Comparison of ENCODE assay signal across 8 mouse cellular contexts in the genomic region with DNA sequence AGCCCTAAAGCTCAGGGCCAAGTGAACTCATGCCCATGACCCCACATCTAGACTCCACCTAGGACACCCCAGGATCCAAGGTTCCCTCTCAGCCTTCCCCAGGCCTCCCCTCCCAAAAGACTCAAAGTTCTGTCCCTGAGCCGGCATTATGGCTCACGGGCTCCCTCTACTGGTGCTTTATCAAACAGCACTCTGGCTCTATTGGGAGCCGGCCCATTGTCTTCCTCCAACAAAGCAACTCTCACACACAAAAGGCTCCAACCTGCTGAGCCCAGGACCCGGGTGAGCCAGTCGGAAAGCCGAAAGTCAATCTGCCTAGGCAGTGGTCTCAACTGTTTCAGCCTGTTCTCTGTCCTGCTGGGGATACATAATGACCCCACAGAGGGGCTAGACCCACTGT. TPM values are rescaled to one million over a fixed set of nuclear protein-coding genes. Genes with fewer than 3 reads are reported as not detected.
DNase-seq lines count a peak whose midpoint lies in the region; ATAC-seq and TF ChIP-seq lines count a peak whose summit lies in the region.

No protein-coding gene starts in this region.

- no peaks in the 10 kb centered on the region for H3K27me3 ChIP-seq in ES-Bruce4 (ENCODE audit: control insufficient read depth, insufficient read depth, low read length, poor library complexity, severe bottlenecking)
- no peaks in the 10 kb centered on the region for H3K27me3 ChIP-seq in embryonic facial prominence, embryonic 12.5 days
- H3K27me3 ChIP-seq in heart, postnatal 0 days (ENCODE audit: control insufficient read depth, insufficient read depth, low read length): 0 out of 2 replicates have a peak, but pooled peaks cover 4% of the 10 kb centered on the region
- H3K27me3 ChIP-seq in neural tube, embryonic 15.5 days (replicated peaks): no peaks in the 10 kb centered on the region

- no peaks in the 10 kb centered on the region for H3K4me1 ChIP-seq in ES-Bruce4 (ENCODE audit: control insufficient read depth, insufficient read depth, low read length)
- peaks cover 28% of the 10 kb centered on the region for H3K4me1 ChIP-seq in embryonic facial prominence, embryonic 12.5 days
- H3K4me1 ChIP-seq in heart, postnatal 0 days (ENCODE audit: control insufficient read depth, insufficient read depth): peaks cover 18% of the 10 kb centered on the region; the same call in 1 of the 2 replicates
- H3K4me1 ChIP-seq in lung, adult 2 months (ENCODE audit: control insufficient read depth, insufficient read depth, low read length): no peaks in the 10 kb centered on the region
- peaks cover 29% of the 10 kb centered on the region for H3K4me1 ChIP-seq in neural tube, embryonic 15.5 days

- 0% methylated on average over 6 of the region's 6 CpGs for WGBS in embryonic facial prominence, embryonic 12.5 days
- 0% methylated on average over 6 of the region's 6 CpGs for WGBS in heart, postnatal 0 days
- 1% methylated on average over 6 of the region's 6 CpGs for WGBS in lung, adult 2 months
- under 1% methylated on average over 6 of the region's 6 CpGs for WGBS in neural tube, embryonic 15.5 days

- 0 out of 2 replicates have a peak, but pooled peaks have one; percentile 15 for TF ChIP-seq EP300 in ES-Bruce4 (IDR thresholded peaks at IDR 0.05; ENCODE audit: insufficient read depth, low read depth, low read length)
- no peak for TF ChIP-seq EP300 in heart, postnatal 0 days (IDR thresholded peaks at IDR 0.05; ENCODE audit: low read depth)

- peak; percentile 70 to 78 for DNase-seq in adrenal gland, postnatal 36 days
- peak; percentile 62 for DNase-seq in heart, postnatal 0 days (ENCODE audit: low spot score)
- peak; percentile 72 for DNase-seq in kidney, postnatal 14 days
- DNase-seq in lung, adult 2 months: peak; percentile 73
- peak; percentile 47 to 66 for DNase-seq in thymus, postnatal 36 days

- no peak overlapping the region for H3K4me3 ChIP-seq in ES-Bruce4 (ENCODE audit: low read depth, low read length)
- no peak overlapping the region for H3K4me3 ChIP-seq in embryonic facial prominence, embryonic 12.5 days
- H3K4me3 ChIP-seq in heart, postnatal 0 days (ENCODE audit: low read depth, low read length): no peak overlapping the region
- H3K4me3 ChIP-seq in lung, adult 2 months (replicated peaks; ENCODE audit: extremely low read depth, low read depth, low read length): no peak overlapping the region
- H3K4me3 ChIP-seq in neural tube, embryonic 15.5 days (replicated peaks): no peak overlapping the region

- H3K9me3 ChIP-seq in ES-Bruce4 (replicated peaks; ENCODE audit: control insufficient read depth, insufficient read depth, low read length, poor library complexity, severe bottlenecking): no peaks in the 10 kb centered on the region
- no peaks in the 10 kb centered on the region for H3K9me3 ChIP-seq in embryonic facial prominence, embryonic 12.5 days
- H3K9me3 ChIP-seq in heart, postnatal 0 days (replicated peaks; ENCODE audit: control insufficient read depth, low read length): no peaks in the 10 kb centered on the region
- H3K9me3 ChIP-seq in neural tube, embryonic 15.5 days (replicated peaks): no peaks in the 10 kb centered on the region

- peak overlapping the region; percentile 76 for H3K27ac ChIP-seq in ES-Bruce4 (ENCODE audit: insufficient read depth, low read length)
- H3K27ac ChIP-seq in embryonic facial prominence, embryonic 12.5 days: no peak overlapping the region
- no peak overlapping the region for H3K27ac ChIP-seq in heart, postnatal 0 days (ENCODE audit: low read depth)
- peak overlapping the region; percentile 45; the same call in 1 of the 2 replicates for H3K27ac ChIP-seq in neural tube, embryonic 15.5 days (replicated peaks)

- no peak for TF ChIP-seq POLR2A in ES-Bruce4 (IDR thresholded peaks at IDR 0.05; ENCODE audit: insufficient read depth, low read length)
- no peak for TF ChIP-seq POLR2A in lung, adult 2 months (IDR thresholded peaks at IDR 0.05; ENCODE audit: borderline replicate concordance, extremely low read depth, low read depth, low read length)

- no peaks in the 10 kb centered on the region for H3K36me3 ChIP-seq in ES-Bruce4 (ENCODE audit: control insufficient read depth, insufficient read depth, low read length, poor library complexity, severe bottlenecking)
- H3K36me3 ChIP-seq in embryonic facial prominence, embryonic 12.5 days: no peaks in the 10 kb centered on the region
- no peaks in the 10 kb centered on the region for H3K36me3 ChIP-seq in heart, postnatal 0 days (replicated peaks; ENCODE audit: control insufficient read depth, insufficient read depth, low read length)
- H3K36me3 ChIP-seq in neural tube, embryonic 15.5 days: no peaks in the 10 kb centered on the region

- H3K4me2 ChIP-seq in embryonic facial prominence, embryonic 12.5 days (replicated peaks): no peak overlapping the region; the same call in 1 of the 2 replicates
- no peak overlapping the region for H3K4me2 ChIP-seq in heart, postnatal 0 days (ENCODE audit: low read depth, low read length)
- H3K4me2 ChIP-seq in neural tube, embryonic 15.5 days: peak overlapping the region; percentile 33; the same call in 1 of the 2 replicates

- peak overlapping the region; percentile 13; the same call in 1 of the 2 replicates for H3K9ac ChIP-seq in ES-Bruce4 (ENCODE audit: low read depth, poor library complexity, severe bottlenecking)
- H3K9ac ChIP-seq in embryonic facial prominence, embryonic 12.5 days: no peak overlapping the region
- no peak overlapping the region for H3K9ac ChIP-seq in heart, postnatal 0 days (replicated peaks; ENCODE audit: low read depth, low read length)
- H3K9ac ChIP-seq in neural tube, embryonic 15.5 days (replicated peaks): no peak overlapping the region

- peak; percentile 12; the same call in 1 of the 2 replicates for ATAC-seq in embryonic facial prominence, embryonic 12.5 days (ENCODE audit: insufficient number of reproducible peaks, insufficient read depth, low FRiP score, low TSS enrichment)
- ATAC-seq in heart, postnatal 0 days (ENCODE audit: insufficient read depth, low read depth): peak; percentile 52
- peak; percentile 26 for ATAC-seq in neural tube, embryonic 15.5 days (ENCODE audit: low FRiP score)

- peak; percentile 84 for TF ChIP-seq CTCF in ES-Bruce4 (IDR thresholded peaks at IDR 0.05; ENCODE audit: low read depth, low read length)
- peak; percentile 89 for TF ChIP-seq CTCF in heart, postnatal 0 days (IDR thresholded peaks at IDR 0.05; ENCODE audit: low read depth)
- TF ChIP-seq CTCF in lung, adult 2 months (IDR thresholded peaks at IDR 0.05; ENCODE audit: insufficient read depth, low read length): peak; percentile 58

RNA-seq across cellular contexts. Expression of gene Gins2, which starts 29.0 kb away (rescaled TPM):
- polyA plus RNA-seq in ES-Bruce4 (2011; ENCODE audit: insufficient read depth, insufficient read length, low read depth, missing spikeins): 51.3 and 52.0 TPM in 2 replicates
- total RNA-seq in adrenal gland, postnatal 36 days (2021): 10 to 100 TPM in 1 of 2 experiments, 1 to 10 TPM in 1; 6.3 to 11.0 TPM
- 109 and 115 TPM in 2 replicates for polyA plus RNA-seq in embryonic facial prominence, embryonic 12.5 days (2016; fragmentation: Nextera tagmentation; extraction: Ambion mirVana)
- total RNA-seq in heart, postnatal 0 days (2014; rRNA removed; ENCODE audit: low replicate concordance): 29.8 and 52.1 TPM in 2 replicates
- polyA plus RNA-seq in heart, postnatal 0 days (2015; fragmentation: Nextera tagmentation; extraction: Ambion mirVana): 19.3 and 23.8 TPM in 2 replicates
- 4.4 and 4.5 TPM in 2 replicates for polyA plus RNA-seq in lung, adult 2 months (2012; rRNA removed)
- 15.9 and 38.9 TPM in 2 replicates for polyA plus RNA-seq in neural tube, embryonic 15.5 days (2015; fragmentation: Nextera tagmentation; extraction: Ambion mirVana)

RNA-seq across cellular contexts. Expression of gene 1190005I06Rik, which starts 29.3 kb away (rescaled TPM):
- polyA plus RNA-seq in ES-Bruce4 (2011; ENCODE audit: insufficient read depth, insufficient read length, low read depth, missing spikeins): 12.4 and 17.7 TPM in 2 replicates
- 10 to 100 TPM; 16.7 to 19.7 TPM for total RNA-seq in adrenal gland, postnatal 36 days (2021)
- polyA plus RNA-seq in embryonic facial prominence, embryonic 12.5 days (2016; fragmentation: Nextera tagmentation; extraction: Ambion mirVana): 6.5 and 11.8 TPM in 2 replicates
- 0.80 and 1.9 TPM in 2 replicates for total RNA-seq in heart, postnatal 0 days (2014; rRNA removed; ENCODE audit: low replicate concordance)
- polyA plus RNA-seq in heart, postnatal 0 days (2015; fragmentation: Nextera tagmentation; extraction: Ambion mirVana): 9.3 and 9.7 TPM in 2 replicates
- 2.4 and 6.2 TPM in 2 replicates for polyA plus RNA-seq in lung, adult 2 months (2012; rRNA removed)
- polyA plus RNA-seq in neural tube, embryonic 15.5 days (2015; fragmentation: Nextera tagmentation; extraction: Ambion mirVana): 12.8 and 13.5 TPM in 2 replicates

RNA-seq across cellular contexts. Expression of gene Gm27021, which starts 49.8 kb away (rescaled TPM):
- polyA plus RNA-seq in ES-Bruce4 (2011; ENCODE audit: insufficient read depth, insufficient read length, low read depth, missing spikeins): not detected in 2 replicates
- total RNA-seq in adrenal gland, postnatal 36 days (2021): under 1 TPM in 1 of 2 experiments, not detected in 1; 0.53 TPM
- polyA plus RNA-seq in embryonic facial prominence, embryonic 12.5 days (2016; fragmentation: Nextera tagmentation; extraction: Ambion mirVana): 3.2 and 8.2 TPM in 2 replicates
- 1.1 TPM in 1 of 2 replicates, not detected in the other for total RNA-seq in heart, postnatal 0 days (2014; rRNA removed; ENCODE audit: low replicate concordance)
- polyA plus RNA-seq in heart, postnatal 0 days (2015; fragmentation: Nextera tagmentation; extraction: Ambion mirVana): 0.63 and 5.4 TPM in 2 replicates
- polyA plus RNA-seq in lung, adult 2 months (2012; rRNA removed): 0.92 and 1.3 TPM in 2 replicates
- polyA plus RNA-seq in neural tube, embryonic 15.5 days (2015; fragmentation: Nextera tagmentation; extraction: Ambion mirVana): 3.3 and 5.2 TPM in 2 replicates

RNA-seq across cellular contexts. Expression of gene Cox4i1, which starts 49.9 kb away (rescaled TPM):
- 605 and 624 TPM in 2 replicates for polyA plus RNA-seq in ES-Bruce4 (2011; ENCODE audit: insufficient read depth, insufficient read length, low read depth, missing spikeins)
- total RNA-seq in adrenal gland, postnatal 36 days (2021): 1,000 to 10,000 TPM; 1,531 to 1,538 TPM
- polyA plus RNA-seq in embryonic facial prominence, embryonic 12.5 days (2016; fragmentation: Nextera tagmentation; extraction: Ambion mirVana): 901 and 909 TPM in 2 replicates
- 1,751 and 2,021 TPM in 2 replicates for total RNA-seq in heart, postnatal 0 days (2014; rRNA removed; ENCODE audit: low replicate concordance)
- 4,528 and 4,822 TPM in 2 replicates for polyA plus RNA-seq in heart, postnatal 0 days (2015; fragmentation: Nextera tagmentation; extraction: Ambion mirVana)
- 606 and 728 TPM in 2 replicates for polyA plus RNA-seq in lung, adult 2 months (2012; rRNA removed)
- 1,232 and 1,334 TPM in 2 replicates for polyA plus RNA-seq in neural tube, embryonic 15.5 days (2015; fragmentation: Nextera tagmentation; extraction: Ambion mirVana)

RNA-seq across cellular contexts. Expression of gene Emc8, which starts 50.3 kb away (rescaled TPM):
- 124 and 141 TPM in 2 replicates for polyA plus RNA-seq in ES-Bruce4 (2011; ENCODE audit: insufficient read depth, insufficient read length, low read depth, missing spikeins)
- total RNA-seq in adrenal gland, postnatal 36 days (2021): 100 to 1,000 TPM; 104 to 144 TPM
- polyA plus RNA-seq in embryonic facial prominence, embryonic 12.5 days (2016; fragmentation: Nextera tagmentation; extraction: Ambion mirVana): 257 and 260 TPM in 2 replicates
- total RNA-seq in heart, postnatal 0 days (2014; rRNA removed; ENCODE audit: low replicate concordance): 45.4 and 110 TPM in 2 replicates
- polyA plus RNA-seq in heart, postnatal 0 days (2015; fragmentation: Nextera tagmentation; extraction: Ambion mirVana): 127 and 134 TPM in 2 replicates
- 56.8 and 71.2 TPM in 2 replicates for polyA plus RNA-seq in lung, adult 2 months (2012; rRNA removed)
- polyA plus RNA-seq in neural tube, embryonic 15.5 days (2015; fragmentation: Nextera tagmentation; extraction: Ambion mirVana): 108 and 143 TPM in 2 replicates

Comparison
In these comparisons a context has a peak if more than half of its experiments do, and no peak if none do; other contexts are left out.
1. H3K27ac ChIP-seq: peak in ES-Bruce4 (single experiment) and neural tube, embryonic 15.5 days (single experiment); none in embryonic facial prominence, embryonic 12.5 days (single experiment) and heart, postnatal 0 days (single experiment).
2. Peak in every context shown above with its lines, with median percentiles within 50 percentile points of each other: CTCF ChIP-seq, DNase-seq and ATAC-seq.